Mouse (Mus musculus) liver, embryonic 13.5 days (tissue): ENCODE measurements around the gene Inava. TPM values are rescaled to one million over a fixed set of nuclear protein-coding genes. Genes with fewer than 3 reads are reported as not detected.

Experiments used
- polyA plus RNA-seq: library from polyadenylated mRNA; unstranded; fragments of >200 nt; fragmentation: Nextera tagmentation; extraction: Ambion mirVana; gene quantifications from 2 replicates; pipeline ENCODE4 v1.2.1, GENCODE M21; 2015

Gene Inava
- polyA plus RNA-seq, 1 experiment from 2014 or later, result 0.22 TPM

Other genes with a start within 250 kb of the Inava start
- not detected in 2 replicates for gene Igfn1, start 227.9 kb downstream of the Inava start, polyA plus RNA-seq
- gene Tmem9, start 226.1 kb downstream of the Inava start, polyA plus RNA-seq, result 90.9 and 95.3 TPM in 2 replicates
- gene Ascl5, start 183.5 kb downstream of the Inava start, polyA plus RNA-seq, result not detected in 2 replicates
- gene Cacna1s, start 181.5 kb downstream of the Inava start, polyA plus RNA-seq, result 0.09 and 0.10 TPM in 2 replicates
- 1.1 and 1.2 TPM in 2 replicates for gene Kif21b, start 102.9 kb downstream of the Inava start, polyA plus RNA-seq
- not detected in 2 replicates for gene Mroh3, start 21.4 kb downstream of the Inava start, polyA plus RNA-seq
- not detected in 2 replicates for gene Gpr25, start 26.6 kb upstream of the Inava start, polyA plus RNA-seq
- gene Camsap2, start 111.8 kb upstream of the Inava start, polyA plus RNA-seq, result 5.8 and 7.0 TPM in 2 replicates
- gene Ddx59, start 181.0 kb upstream of the Inava start, polyA plus RNA-seq, result 7.2 and 7.6 TPM in 2 replicates
- gene Kif14, start 232.1 kb upstream of the Inava start, polyA plus RNA-seq, result 4.8 and 6.7 TPM in 2 replicates